Mouse (Mus musculus): ENCODE data around the gene Lamc3. TPM values are rescaled to one million over a fixed set of nuclear protein-coding genes. Genes with fewer than 3 reads are reported as not detected.

The Lamc3 gene
- polyA plus RNA-seq, 1 experiment = 20.7 TPM

- Histone ChIP-seq H3K4me1 (ENCODE audit: control insufficient read depth, insufficient read depth, low read length) (peaks cover 12% of the 10 kb centered on the region; the same call in 1 of the 2 replicates), H3K27ac (ENCODE audit: insufficient read depth, low read depth, low read length) (peak overlapping the region; percentile 42; the same call in 1 of the 2 replicates), H3K36me3 (ENCODE audit: control insufficient read depth, insufficient read depth, low read length) (no peaks in the 10 kb centered on the region), H3K4me3 (ENCODE audit: insufficient read depth, low read depth, low read length) (no peak overlapping the region), H3K27me3 (replicated peaks; ENCODE audit: control insufficient read depth, insufficient read depth, low read length) (no peaks in the 10 kb centered on the region)
- TF ChIP-seq POLR2A (IDR thresholded peaks at IDR 0.05; ENCODE audit: low read depth, low read length) (no peak), CTCF (conservative IDR thresholded peaks at IDR 0.05; ENCODE audit: insufficient read depth, insufficient read length, low read depth, low read length) (no peak)
- 66% methylated on average over 9 of the region's 9 CpGs for WGBS
- DNase-seq = peak; percentile 72
These were observed 22.2 kb upstream of the Lamc3 start for GRCm38 (mm10) chr2:31864891-31865290.

DNA sequence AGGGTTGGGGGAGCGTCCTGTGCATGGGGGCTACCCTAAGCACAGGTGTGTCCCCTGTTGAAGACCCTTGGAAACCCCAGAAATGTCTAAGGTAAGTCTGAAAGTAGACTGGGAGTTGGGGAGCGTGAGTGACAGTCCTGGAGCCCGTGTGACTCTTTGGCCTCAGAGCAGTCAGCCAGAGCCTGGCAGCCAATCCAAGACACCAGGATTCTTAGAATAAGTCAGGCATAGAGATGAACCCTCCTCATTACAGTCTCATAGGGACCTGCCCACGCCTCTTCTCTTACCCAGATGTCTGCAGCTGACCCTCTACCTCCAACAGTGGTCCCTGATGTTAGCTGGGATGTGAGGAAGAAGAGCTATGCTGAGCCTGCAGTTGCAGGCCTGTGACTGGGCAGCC is 21.8 kb upstream of the Lamc3 start:
- WGBS = 54% methylated on average over 4 of the region's 4 CpGs
- H3K36me3 ChIP-seq (ENCODE audit: control insufficient read depth, insufficient read depth, low read length) = no peaks in the 10 kb centered on the region
- no peak for TF ChIP-seq CTCF (conservative IDR thresholded peaks at IDR 0.05; ENCODE audit: insufficient read depth, insufficient read length, low read depth, low read length)
- TF ChIP-seq POLR2A (IDR thresholded peaks at IDR 0.05; ENCODE audit: low read depth, low read length) = no peak
- H3K4me3 ChIP-seq (ENCODE audit: insufficient read depth, low read depth, low read length) = no peak overlapping the region
- H3K27me3 ChIP-seq (replicated peaks; ENCODE audit: control insufficient read depth, insufficient read depth, low read length) = no peaks in the 10 kb centered on the region
- H3K4me1 ChIP-seq (ENCODE audit: control insufficient read depth, insufficient read depth, low read length) = peaks cover 12% of the 10 kb centered on the region; the same call in 1 of the 2 replicates
- H3K27ac ChIP-seq (ENCODE audit: insufficient read depth, low read depth, low read length) = peak overlapping the region; percentile 42; the same call in 1 of the 2 replicates
- DNase-seq = peak; percentile 71

GRCm38 (mm10) chr2:31865794-31866193 is 21.3 kb upstream of the Lamc3 start:
- Histone ChIP-seq H3K4me1 (ENCODE audit: control insufficient read depth, insufficient read depth, low read length) (peaks cover 12% of the 10 kb centered on the region; the same call in 1 of the 2 replicates), H3K27ac (ENCODE audit: insufficient read depth, low read depth, low read length) (no peak overlapping the region), H3K27me3 (replicated peaks; ENCODE audit: control insufficient read depth, insufficient read depth, low read length) (no peaks in the 10 kb centered on the region), H3K4me3 (ENCODE audit: insufficient read depth, low read depth, low read length) (no peak overlapping the region), H3K36me3 (ENCODE audit: control insufficient read depth, insufficient read depth, low read length) (no peaks in the 10 kb centered on the region)
- DNase-seq = no peak
- 57% methylated on average over 2 of the region's 2 CpGs for WGBS
- TF ChIP-seq POLR2A (IDR thresholded peaks at IDR 0.05; ENCODE audit: low read depth, low read length) = no peak
- TF ChIP-seq CTCF (conservative IDR thresholded peaks at IDR 0.05; ENCODE audit: insufficient read depth, insufficient read length, low read depth, low read length) = no peak

- DNase-seq = no peak
- H3K27me3 ChIP-seq (replicated peaks; ENCODE audit: control insufficient read depth, insufficient read depth, low read length) = no peaks in the 10 kb centered on the region
- TF ChIP-seq POLR2A (IDR thresholded peaks at IDR 0.05; ENCODE audit: low read depth, low read length) (no peak), CTCF (conservative IDR thresholded peaks at IDR 0.05; ENCODE audit: insufficient read depth, insufficient read length, low read depth, low read length) (no peak)
- H3K27ac ChIP-seq (ENCODE audit: insufficient read depth, low read depth, low read length) = peak overlapping the region; percentile 77
- peaks cover 12% of the 10 kb centered on the region; the same call in 1 of the 2 replicates for H3K4me1 ChIP-seq (ENCODE audit: control insufficient read depth, insufficient read depth, low read length)
- 53% methylated on average over 8 of the region's 8 CpGs for WGBS
- H3K36me3 ChIP-seq (ENCODE audit: control insufficient read depth, insufficient read depth, low read length) = no peaks in the 10 kb centered on the region
- no peak overlapping the region for H3K4me3 ChIP-seq (ENCODE audit: insufficient read depth, low read depth, low read length)
These were observed 19.1 kb upstream of the Lamc3 start for GRCm38 (mm10) chr2:31867773-31868537.

GRCm38 (mm10) chr2:31868538-31869164 is 18.4 kb upstream of the Lamc3 start:
- Histone ChIP-seq H3K36me3 (ENCODE audit: control insufficient read depth, insufficient read depth, low read length) (no peaks in the 10 kb centered on the region), H3K27me3 (replicated peaks; ENCODE audit: control insufficient read depth, insufficient read depth, low read length) (no peaks in the 10 kb centered on the region), H3K4me3 (ENCODE audit: insufficient read depth, low read depth, low read length) (no peak overlapping the region), H3K27ac (ENCODE audit: insufficient read depth, low read depth, low read length) (peak overlapping the region; percentile 77), H3K4me1 (ENCODE audit: control insufficient read depth, insufficient read depth, low read length) (peaks cover 12% of the 10 kb centered on the region; the same call in 1 of the 2 replicates)
- DNase-seq = peak; percentile 87
- no peak for TF ChIP-seq CTCF (conservative IDR thresholded peaks at IDR 0.05; ENCODE audit: insufficient read depth, insufficient read length, low read depth, low read length)
- no peak for TF ChIP-seq POLR2A (IDR thresholded peaks at IDR 0.05; ENCODE audit: low read depth, low read length)
- 37% methylated on average over 10 of the region's 10 CpGs for WGBS

GRCm38 (mm10) chr2:31869692-31870091 is 17.4 kb upstream of the Lamc3 start:
- Histone ChIP-seq H3K4me3 (ENCODE audit: insufficient read depth, low read depth, low read length) (no peak overlapping the region), H3K36me3 (ENCODE audit: control insufficient read depth, insufficient read depth, low read length) (no peaks in the 10 kb centered on the region), H3K4me1 (ENCODE audit: control insufficient read depth, insufficient read depth, low read length) (peaks cover 12% of the 10 kb centered on the region; the same call in 1 of the 2 replicates), H3K27ac (ENCODE audit: insufficient read depth, low read depth, low read length) (no peak overlapping the region), H3K27me3 (replicated peaks; ENCODE audit: control insufficient read depth, insufficient read depth, low read length) (no peaks in the 10 kb centered on the region)
- WGBS = 94% methylated on average over 5 of the region's 5 CpGs
- TF ChIP-seq POLR2A (IDR thresholded peaks at IDR 0.05; ENCODE audit: low read depth, low read length) (no peak), CTCF (conservative IDR thresholded peaks at IDR 0.05; ENCODE audit: insufficient read depth, insufficient read length, low read depth, low read length) (no peak)
- no peak for DNase-seq

- TF ChIP-seq POLR2A (IDR thresholded peaks at IDR 0.05; ENCODE audit: low read depth, low read length) (no peak), CTCF (conservative IDR thresholded peaks at IDR 0.05; ENCODE audit: insufficient read depth, insufficient read length, low read depth, low read length) (no peak)
- DNase-seq = no peak
- no peaks in the 10 kb centered on the region for H3K27me3 ChIP-seq (replicated peaks; ENCODE audit: control insufficient read depth, insufficient read depth, low read length)
- no peak overlapping the region for H3K4me3 ChIP-seq (ENCODE audit: insufficient read depth, low read depth, low read length)
- 63% methylated on average over 3 of the region's 3 CpGs for WGBS
- no peak overlapping the region for H3K27ac ChIP-seq (ENCODE audit: insufficient read depth, low read depth, low read length)
- H3K36me3 ChIP-seq (ENCODE audit: control insufficient read depth, insufficient read depth, low read length) = no peaks in the 10 kb centered on the region
- H3K4me1 ChIP-seq (ENCODE audit: control insufficient read depth, insufficient read depth, low read length) = peaks cover 9% of the 10 kb centered on the region; the same call in 1 of the 2 replicates
These were observed 16.4 kb upstream of the Lamc3 start for GRCm38 (mm10) chr2:31870683-31871082.
